Mouse (Mus musculus) lung, embryonic 14.5 days (tissue): Measurements from ENCODE around the gene Zfp882. TPM values are rescaled to one million over a fixed set of nuclear protein-coding genes. Genes with fewer than 3 reads are reported as not detected.

ENCODE experiments used
- ATAC-seq: fragments of 200-750 bp; cut with Nextera tagmentation; 2 replicates; pipeline ENCODE4 v1.8.0; 2017; ENCODE audit warnings: mild to moderate bottlenecking, moderate TSS enrichment, moderate library complexity; ENCODE audit not compliant: insufficient read depth
- DNase-seq: peaks from one replicate; pipeline ENCODE4 v3.0.0-alpha.2; 2015
- H3K27ac ChIP-seq: fragments of 300-500 bp; sonication (generic); 2 replicates; pipeline ENCODE4 v1.5.1; 2014; ENCODE audit warnings: low read depth, mild to moderate bottlenecking, moderate library complexity
- H3K27me3 ChIP-seq: fragments of 300-500 bp; sonication (generic); 2 replicates; pipeline ENCODE4 v1.6.1; 2014; ENCODE audit warnings: low read length, control low read depth; ENCODE audit not compliant: insufficient read depth
- H3K36me3 ChIP-seq: fragments of 300-500 bp; sonication (generic); 2 replicates; pipeline ENCODE4 v1.6.1; 2014; ENCODE audit warnings: control low read depth; ENCODE audit not compliant: insufficient read depth
- H3K4me1 ChIP-seq: fragments of 300-500 bp; sonication (generic); 2 replicates; pipeline ENCODE4 v1.6.1; 2014; ENCODE audit warnings: antibody characterized with exemption, control low read depth; ENCODE audit not compliant: insufficient read depth
- H3K4me2 ChIP-seq: fragments of 300-500 bp; sonication (generic); 2 replicates; pipeline ENCODE4 v1.6.1; 2014; ENCODE audit warnings: mild to moderate bottlenecking
- H3K4me3 ChIP-seq: fragments of 300-500 bp; sonication (generic); 2 replicates; pipeline ENCODE4 v1.5.1; 2014; ENCODE audit warnings: low read depth, low read length
- H3K9ac ChIP-seq: fragments of 300-500 bp; sonication (generic); 2 replicates; pipeline ENCODE4 v1.6.1; 2014
- H3K9me3 ChIP-seq: fragments of 300-500 bp; sonication (generic); 2 replicates; pipeline ENCODE4 v1.6.1; 2016; ENCODE audit warnings: low read depth, low read length, control low read depth
- CTCF ChIP-seq: IDR thresholded peaks from 2 replicates; pipeline ENCODE4 v1.5.1; 2016; ENCODE audit warnings: antibody characterized with exemption, low read depth
- WGBS: fragments of 180-500 bp; shearing (Covaris S2); extraction: QIAGEN DNeasy Blood & Tissue Kit; methylation state at CpG from one replicate; pipeline ENCODE4 v1.1.7; 2014; 5-methylcytosine and 5-hydroxymethylcytosine counted together
- polyA plus RNA-seq: library from polyadenylated mRNA; unstranded; fragments of >200 nt; fragmentation: Nextera tagmentation; extraction: Ambion mirVana; gene quantifications from 2 replicates; pipeline ENCODE4 v1.2.1, GENCODE M21; 2014

Gene Zfp882
- polyA plus RNA-seq, 1 experiment from 2014 or later: 5.2 TPM

GRCm38 (mm10) chr8:71954666-71955065 is 46.3 kb downstream of the Zfp882 start:
- DNase-seq (no peak), ATAC-seq (no peak)
- Histone ChIP-seq H3K4me2 (no peak overlapping the region), H3K36me3 (no peaks in the 10 kb centered on the region), H3K9ac (no peak overlapping the region), H3K9me3 (peaks cover 8% of the 10 kb centered on the region), H3K4me3 (no peak overlapping the region), H3K27me3 (no peaks in the 10 kb centered on the region), H3K27ac (no peak overlapping the region), H3K4me1 (peaks cover 4% of the 10 kb centered on the region; the same call in 1 of the 2 replicates)
- WGBS: 97% methylated on average over 9 of the region's 9 CpGs
- no peak for TF ChIP-seq CTCF

GRCm38 (mm10) chr8:71960483-71960882 is 52.1 kb downstream of the Zfp882 start:
- no peaks in the 10 kb centered on the region for H3K4me1 ChIP-seq
- no peaks in the 10 kb centered on the region; the same call in 1 of the 2 replicates for H3K9me3 ChIP-seq
- ATAC-seq (no peak), DNase-seq (no peak)
- no peak overlapping the region for H3K27ac ChIP-seq
- no peak overlapping the region for H3K4me3 ChIP-seq
- no peak overlapping the region for H3K9ac ChIP-seq
- H3K4me2 ChIP-seq: no peak overlapping the region
- H3K36me3 ChIP-seq: peaks cover 9% of the 10 kb centered on the region
- TF ChIP-seq CTCF: no peak
- H3K27me3 ChIP-seq: no peaks in the 10 kb centered on the region

GRCm38 (mm10) chr8:71961796-71962195 is 53.4 kb downstream of the Zfp882 start:
- Histone ChIP-seq H3K4me3 (no peak overlapping the region), H3K4me2 (no peak overlapping the region), H3K4me1 (no peaks in the 10 kb centered on the region), H3K27ac (no peak overlapping the region), H3K9ac (no peak overlapping the region), H3K36me3 (peaks cover 20% of the 10 kb centered on the region), H3K9me3 (no peaks in the 10 kb centered on the region; the same call in 1 of the 2 replicates), H3K27me3 (no peaks in the 10 kb centered on the region)
- no peak for TF ChIP-seq CTCF
- no peak for ATAC-seq
- 88% methylated on average over 5 of the region's 5 CpGs for WGBS
- no peak for DNase-seq

- Histone ChIP-seq H3K36me3 (peaks cover 41% of the 10 kb centered on the region), H3K4me1 (no peaks in the 10 kb centered on the region), H3K9me3 (no peaks in the 10 kb centered on the region; the same call in 1 of the 2 replicates), H3K4me2 (no peak overlapping the region), H3K9ac (no peak overlapping the region), H3K27ac (no peak overlapping the region), H3K4me3 (no peak overlapping the region), H3K27me3 (no peaks in the 10 kb centered on the region)
- DNase-seq (no peak), ATAC-seq (no peak)
- TF ChIP-seq CTCF: no peak
- 84% methylated on average over 3 of the region's 3 CpGs for WGBS
Measured at GRCm38 (mm10) chr8:71964051-71964450, 55.6 kb downstream of the Zfp882 start.

- Histone ChIP-seq H3K4me3 (no peak overlapping the region), H3K9me3 (no peaks in the 10 kb centered on the region; the same call in 1 of the 2 replicates), H3K4me2 (no peak overlapping the region), H3K27ac (no peak overlapping the region), H3K36me3 (peaks cover 51% of the 10 kb centered on the region), H3K9ac (no peak overlapping the region), H3K4me1 (no peaks in the 10 kb centered on the region), H3K27me3 (no peaks in the 10 kb centered on the region)
- 87% methylated on average over 2 of the region's 2 CpGs for WGBS
- TF ChIP-seq CTCF: no peak
- ATAC-seq: no peak
- DNase-seq: no peak
Measured at GRCm38 (mm10) chr8:71965166-71965565, 56.8 kb downstream of the Zfp882 start.

Other genes starting within 250 kb of the Zfp882 start
- 0.46 and 0.64 TPM in 2 replicates for gene Unc13a, start 236.9 kb upstream of the Zfp882 start, polyA plus RNA-seq
- gene Jak3, start 232.3 kb upstream of the Zfp882 start, polyA plus RNA-seq: 7.2 and 7.8 TPM in 2 replicates
- 0.87 and 1.0 TPM in 2 replicates for gene Insl3, start 219.4 kb upstream of the Zfp882 start, polyA plus RNA-seq
- gene B3gnt3, start 206.8 kb upstream of the Zfp882 start, polyA plus RNA-seq: 2.1 and 2.3 TPM in 2 replicates
- gene Fcho1, start 182.9 kb upstream of the Zfp882 start, polyA plus RNA-seq: 3.9 and 4.5 TPM in 2 replicates
- 7.1 and 8.2 TPM in 2 replicates for gene Zfp709, start 26.6 kb upstream of the Zfp882 start, polyA plus RNA-seq
- 25.3 and 25.9 TPM in 2 replicates for gene Zfp617, start within 50 bp of the Zfp882 start, polyA plus RNA-seq
- gene Zfp961, start 42.4 kb downstream of the Zfp882 start, polyA plus RNA-seq: 25.7 and 26.2 TPM in 2 replicates
- 0.93 and 2.2 TPM in 2 replicates for gene Cyp4f18, start 101.0 kb downstream of the Zfp882 start, polyA plus RNA-seq
- not detected in 2 replicates for gene Olfr372, start 132.6 kb downstream of the Zfp882 start, polyA plus RNA-seq
- not detected in 2 replicates for gene Olfr373, start 174.6 kb downstream of the Zfp882 start, polyA plus RNA-seq
- gene Olfr374, start 198.4 kb downstream of the Zfp882 start, polyA plus RNA-seq: 0.01 and 0.04 TPM in 2 replicates
- gene Tpm4, start 226.4 kb downstream of the Zfp882 start, polyA plus RNA-seq: 849 and 861 TPM in 2 replicates